Mouse (Mus musculus): Measurements from ENCODE around the gene Cwc27. TPM values are rescaled to one million over a fixed set of nuclear protein-coding genes. Genes with fewer than 3 reads are reported as not detected.

Gene Cwc27
- polyA plus RNA-seq, 1 experiment from 2014 or later = 24.2 TPM

- WGBS = 90% methylated on average over 7 of the region's 7 CpGs
- no peak overlapping the region for H3K27ac ChIP-seq (ENCODE audit: low read depth, low read length)
Measured at GRCm38 (mm10) chr13:104660042-104660680, 156.8 kb downstream of the Cwc27 start.

GRCm38 (mm10) chr13:104656666-104657272 is 160.2 kb downstream of the Cwc27 start:
- no peak for ATAC-seq
- 94% methylated on average over 5 of the region's 5 CpGs for WGBS
- Histone ChIP-seq H3K36me3 (ENCODE audit: control insufficient read depth, insufficient read depth, low read length) (peaks cover 6% of the 10 kb centered on the region; the same call in 1 of the 2 replicates), H3K27me3 (replicated peaks; ENCODE audit: control insufficient read depth, insufficient read depth, low read length) (no peaks in the 10 kb centered on the region), H3K9me3 (ENCODE audit: control insufficient read depth, low read length) (no peaks in the 10 kb centered on the region), H3K4me3 (ENCODE audit: low read length) (no peak overlapping the region), H3K4me1 (ENCODE audit: control insufficient read depth, insufficient read depth, low read depth, low read length) (no peaks in the 10 kb centered on the region), H3K4me2 (ENCODE audit: low read length) (no peak overlapping the region), H3K27ac (ENCODE audit: low read depth, low read length) (no peak overlapping the region), H3K9ac (ENCODE audit: low read depth, low read length) (no peak overlapping the region)

More at GRCm38 (mm10) chr13:104660042-104660680, 156.8 kb downstream of the Cwc27 start:
- H3K27me3 ChIP-seq (replicated peaks; ENCODE audit: control insufficient read depth, insufficient read depth, low read length) = no peaks in the 10 kb centered on the region
- ATAC-seq = no peak
- H3K9me3 ChIP-seq (ENCODE audit: control insufficient read depth, low read length) = no peaks in the 10 kb centered on the region
- H3K4me2 ChIP-seq (ENCODE audit: low read length) = no peak overlapping the region
- no peak overlapping the region for H3K4me3 ChIP-seq (ENCODE audit: low read length)
- H3K9ac ChIP-seq (ENCODE audit: low read depth, low read length) = no peak overlapping the region
- no peaks in the 10 kb centered on the region for H3K4me1 ChIP-seq (ENCODE audit: control insufficient read depth, insufficient read depth, low read depth, low read length)
- H3K36me3 ChIP-seq (ENCODE audit: control insufficient read depth, insufficient read depth, low read length) = peaks cover 6% of the 10 kb centered on the region; the same call in 1 of the 2 replicates

- Histone ChIP-seq H3K4me1 (ENCODE audit: control insufficient read depth, insufficient read depth, low read depth, low read length) (no peaks in the 10 kb centered on the region), H3K4me3 (ENCODE audit: low read length) (no peak overlapping the region), H3K27ac (ENCODE audit: low read depth, low read length) (no peak overlapping the region), H3K4me2 (ENCODE audit: low read length) (no peak overlapping the region), H3K9ac (ENCODE audit: low read depth, low read length) (no peak overlapping the region), H3K27me3 (replicated peaks; ENCODE audit: control insufficient read depth, insufficient read depth, low read length) (no peaks in the 10 kb centered on the region), H3K36me3 (ENCODE audit: control insufficient read depth, insufficient read depth, low read length) (no peaks in the 10 kb centered on the region), H3K9me3 (ENCODE audit: control insufficient read depth, low read length) (no peaks in the 10 kb centered on the region)
- WGBS = 42% methylated on average over 3 of the region's 3 CpGs
- peak; percentile 80 for ATAC-seq
Measured at GRCm38 (mm10) chr13:104655137-104655536, 161.8 kb downstream of the Cwc27 start.

- Histone ChIP-seq H3K9me3 (ENCODE audit: control insufficient read depth, low read length) (no peaks in the 10 kb centered on the region), H3K36me3 (ENCODE audit: control insufficient read depth, insufficient read depth, low read length) (no peaks in the 10 kb centered on the region), H3K4me3 (ENCODE audit: low read length) (no peak overlapping the region), H3K4me1 (ENCODE audit: control insufficient read depth, insufficient read depth, low read depth, low read length) (no peaks in the 10 kb centered on the region), H3K27me3 (replicated peaks; ENCODE audit: control insufficient read depth, insufficient read depth, low read length) (no peaks in the 10 kb centered on the region), H3K9ac (ENCODE audit: low read depth, low read length) (no peak overlapping the region), H3K27ac (ENCODE audit: low read depth, low read length) (no peak overlapping the region), H3K4me2 (ENCODE audit: low read length) (no peak overlapping the region)
- no peak for ATAC-seq
- WGBS = 87% methylated on average over 2 of the region's 2 CpGs
Measured at GRCm38 (mm10) chr13:104651763-104652162, 165.2 kb downstream of the Cwc27 start.

- WGBS = 86% methylated on average over 2 of the region's 2 CpGs
- no peaks in the 10 kb centered on the region for H3K36me3 ChIP-seq (ENCODE audit: control insufficient read depth, insufficient read depth, low read length)
- no peaks in the 10 kb centered on the region for H3K27me3 ChIP-seq (replicated peaks; ENCODE audit: control insufficient read depth, insufficient read depth, low read length)
- H3K4me3 ChIP-seq (ENCODE audit: low read length) = no peak overlapping the region
- no peak for ATAC-seq
- H3K4me1 ChIP-seq (ENCODE audit: control insufficient read depth, insufficient read depth, low read depth, low read length) = no peaks in the 10 kb centered on the region
- no peak overlapping the region for H3K27ac ChIP-seq (ENCODE audit: low read depth, low read length)
- no peak overlapping the region for H3K9ac ChIP-seq (ENCODE audit: low read depth, low read length)
- no peak overlapping the region for H3K4me2 ChIP-seq (ENCODE audit: low read length)
- H3K9me3 ChIP-seq (ENCODE audit: control insufficient read depth, low read length) = no peaks in the 10 kb centered on the region
Measured at GRCm38 (mm10) chr13:104650654-104651053, 166.3 kb downstream of the Cwc27 start.

GRCm38 (mm10) chr13:104650145-104650544 is 166.8 kb downstream of the Cwc27 start:
- no peak for ATAC-seq
- H3K27ac ChIP-seq (ENCODE audit: low read depth, low read length) = no peak overlapping the region
- no peaks in the 10 kb centered on the region for H3K4me1 ChIP-seq (ENCODE audit: control insufficient read depth, insufficient read depth, low read depth, low read length)
- H3K9ac ChIP-seq (ENCODE audit: low read depth, low read length) = no peak overlapping the region
- no peaks in the 10 kb centered on the region for H3K9me3 ChIP-seq (ENCODE audit: control insufficient read depth, low read length)
- H3K27me3 ChIP-seq (replicated peaks; ENCODE audit: control insufficient read depth, insufficient read depth, low read length) = no peaks in the 10 kb centered on the region
- WGBS = 75% methylated on average over 5 of the region's 5 CpGs
- H3K4me2 ChIP-seq (ENCODE audit: low read length) = no peak overlapping the region
- no peak overlapping the region for H3K4me3 ChIP-seq (ENCODE audit: low read length)
- H3K36me3 ChIP-seq (ENCODE audit: control insufficient read depth, insufficient read depth, low read length) = no peaks in the 10 kb centered on the region

GRCm38 (mm10) chr13:104645778-104646425 is 171.0 kb downstream of the Cwc27 start:
- Histone ChIP-seq H3K9me3 (ENCODE audit: control insufficient read depth, low read length) (no peaks in the 10 kb centered on the region), H3K9ac (ENCODE audit: low read depth, low read length) (no peak overlapping the region), H3K4me2 (ENCODE audit: low read length) (no peak overlapping the region), H3K27ac (ENCODE audit: low read depth, low read length) (no peak overlapping the region), H3K4me1 (ENCODE audit: control insufficient read depth, insufficient read depth, low read depth, low read length) (no peaks in the 10 kb centered on the region), H3K4me3 (ENCODE audit: low read length) (no peak overlapping the region), H3K27me3 (replicated peaks; ENCODE audit: control insufficient read depth, insufficient read depth, low read length) (no peaks in the 10 kb centered on the region), H3K36me3 (ENCODE audit: control insufficient read depth, insufficient read depth, low read length) (no peaks in the 10 kb centered on the region)
- WGBS = 86% methylated on average over 6 of the region's 6 CpGs
- no peak for ATAC-seq

GRCm38 (mm10) chr13:104644185-104644584 is 172.8 kb downstream of the Cwc27 start:
- 78% methylated on average over 1 of the region's 1 CpGs for WGBS
- H3K27me3 ChIP-seq (replicated peaks; ENCODE audit: control insufficient read depth, insufficient read depth, low read length) = no peaks in the 10 kb centered on the region
- H3K4me2 ChIP-seq (ENCODE audit: low read length) = no peak overlapping the region
- H3K4me1 ChIP-seq (ENCODE audit: control insufficient read depth, insufficient read depth, low read depth, low read length) = no peaks in the 10 kb centered on the region
- ATAC-seq = no peak
- H3K4me3 ChIP-seq (ENCODE audit: low read length) = no peak overlapping the region
- no peak overlapping the region for H3K9ac ChIP-seq (ENCODE audit: low read depth, low read length)
- no peak overlapping the region for H3K27ac ChIP-seq (ENCODE audit: low read depth, low read length)
- no peaks in the 10 kb centered on the region for H3K36me3 ChIP-seq (ENCODE audit: control insufficient read depth, insufficient read depth, low read length)
- no peaks in the 10 kb centered on the region for H3K9me3 ChIP-seq (ENCODE audit: control insufficient read depth, low read length)

GRCm38 (mm10) chr13:104640694-104641454 is 176.1 kb downstream of the Cwc27 start:
- Histone ChIP-seq H3K4me1 (ENCODE audit: control insufficient read depth, insufficient read depth, low read depth, low read length) (no peaks in the 10 kb centered on the region), H3K4me2 (ENCODE audit: low read length) (no peak overlapping the region), H3K9me3 (ENCODE audit: control insufficient read depth, low read length) (no peaks in the 10 kb centered on the region), H3K27me3 (replicated peaks; ENCODE audit: control insufficient read depth, insufficient read depth, low read length) (no peaks in the 10 kb centered on the region), H3K9ac (ENCODE audit: low read depth, low read length) (no peak overlapping the region), H3K27ac (ENCODE audit: low read depth, low read length) (no peak overlapping the region), H3K4me3 (ENCODE audit: low read length) (no peak overlapping the region), H3K36me3 (ENCODE audit: control insufficient read depth, insufficient read depth, low read length) (no peaks in the 10 kb centered on the region)
- 82% methylated on average over 5 of the region's 5 CpGs for WGBS
- no peak for ATAC-seq

All from hindbrain, embryonic 16.5 days (tissue).